Mouse (Mus musculus) liver, postnatal 0 days (tissue): Measurements from ENCODE around the gene Sox12. TPM values are rescaled to one million over a fixed set of nuclear protein-coding genes. Genes with fewer than 3 reads are reported as not detected.

Experiments
- ATAC-seq: fragments of 200-750 bp; cut with Nextera tagmentation; 2 replicates; pipeline ENCODE4 v1.8.0; 2017; ENCODE audit warnings: mild to moderate bottlenecking, moderate library complexity
- DNase-seq: peaks from one replicate; pipeline ENCODE4 v3.0.0-alpha.2; 2016
- H3K27ac ChIP-seq: fragments of 300-500 bp; sonication (generic); 2 replicates; pipeline ENCODE4 v1.5.1; 2014; ENCODE audit warnings: antibody characterized with exemption, moderate library complexity, mild to moderate bottlenecking, low read depth
- H3K27me3 ChIP-seq: fragments of 300-500 bp; sonication (generic); 2 replicates; pipeline ENCODE4 v1.6.1; 2014; ENCODE audit warnings: low read length, control low read depth, mixed read lengths; ENCODE audit not compliant: insufficient read depth
- H3K36me3 ChIP-seq: fragments of 300-500 bp; sonication (generic); replicated peaks from 2 replicates; pipeline ENCODE4 v1.6.1; 2014; ENCODE audit warnings: mild to moderate bottlenecking, control low read depth, low read length, moderate library complexity, mixed read lengths; ENCODE audit not compliant: insufficient read depth
- H3K4me1 ChIP-seq: fragments of 300-500 bp; sonication (generic); 2 replicates; pipeline ENCODE4 v1.6.1; 2014; ENCODE audit warnings: antibody characterized with exemption, mild to moderate bottlenecking, control low read depth; ENCODE audit not compliant: insufficient read depth
- H3K4me2 ChIP-seq: fragments of 300-500 bp; sonication (generic); 2 replicates; pipeline ENCODE4 v1.6.1; 2014; ENCODE audit warnings: low read depth, mild to moderate bottlenecking, low read length, moderate library complexity, mixed read lengths
- H3K4me3 ChIP-seq: fragments of 300-500 bp; sonication (generic); 2 replicates; pipeline ENCODE4 v1.5.1; 2014; ENCODE audit warnings: low read depth, low read length
- H3K9ac ChIP-seq: fragments of 300-500 bp; sonication (generic); replicated peaks from 2 replicates; pipeline ENCODE4 v1.6.1; 2014; ENCODE audit warnings: mild to moderate bottlenecking, moderate library complexity
- H3K9me3 ChIP-seq: fragments of 300-500 bp; sonication (generic); 2 replicates; pipeline ENCODE4 v1.6.1; 2016; ENCODE audit warnings: mild to moderate bottlenecking, control low read depth, low read length, mixed read lengths
- CTCF ChIP-seq: sonication (generic); IDR thresholded peaks from 2 replicates; pipeline ENCODE4 v1.5.1; 2016; ENCODE audit warnings: antibody characterized with exemption, low read depth
- EP300 ChIP-seq: IDR thresholded peaks from 2 replicates; pipeline ENCODE4 v1.6.1; 2016; ENCODE audit warnings: antibody characterized with exemption, low read depth, mild to moderate bottlenecking
- WGBS: fragments of 180-500 bp; shearing (Covaris S2); extraction: QIAGEN DNeasy Blood & Tissue Kit; methylation state at CpG from one replicate; pipeline ENCODE4 v1.1.7; 2014; ENCODE audit not compliant: insufficient replicate concordance; 5-methylcytosine and 5-hydroxymethylcytosine counted together
- polyA plus RNA-seq: library from polyadenylated mRNA; unstranded; fragments of >200 nt; fragmentation: Nextera tagmentation; extraction: Ambion mirVana; gene quantifications from 2 replicates; pipeline ENCODE4 v1.2.1, GENCODE M21; 2015

Gene Sox12
- polyA plus RNA-seq, 1 experiment from 2014 or later: 1.2 TPM

GRCm38 (mm10) chr2:152344361-152344760 lies 53.5 kb downstream of the Sox12 start:
- WGBS: 10% methylated on average over 10 of the region's 10 CpGs
- H3K4me3 ChIP-seq: peak overlapping the region; percentile 63
- TF ChIP-seq CTCF (no peak), EP300 (no peak)
- H3K9me3 ChIP-seq: no peaks in the 10 kb centered on the region
- H3K27me3 ChIP-seq: no peaks in the 10 kb centered on the region
- peak; percentile 16 for ATAC-seq
- peak overlapping the region; percentile 80 for H3K9ac ChIP-seq
- peaks cover 26% of the 10 kb centered on the region for H3K4me1 ChIP-seq
- H3K27ac ChIP-seq: peak overlapping the region; percentile 88
- peak overlapping the region; percentile 98 for H3K4me2 ChIP-seq
- H3K36me3 ChIP-seq: no peaks in the 10 kb centered on the region; the same call in 1 of the 2 replicates
- no peak for DNase-seq

Other genes with a start within 250 kb of the Sox12 start
- 40.5 and 43.1 TPM in 2 replicates for gene Csnk2a1, start 171.2 kb downstream of the Sox12 start, polyA plus RNA-seq
- gene Tbc1d20, start 104.2 kb downstream of the Sox12 start, polyA plus RNA-seq: 7.8 and 8.3 TPM in 2 replicates
- 30.2 and 31.0 TPM in 2 replicates for gene Rbck1, start 65.4 kb downstream of the Sox12 start, polyA plus RNA-seq
- gene Trib3, start 54.0 kb downstream of the Sox12 start, polyA plus RNA-seq: 4.1 and 5.5 TPM in 2 replicates
- not detected in 2 replicates for gene Nrsn2, start 21.4 kb downstream of the Sox12 start, polyA plus RNA-seq
- gene Zcchc3, start 17.0 kb upstream of the Sox12 start, polyA plus RNA-seq: 6.4 and 7.4 TPM in 2 replicates
- 0.13 and 0.42 TPM in 2 replicates for gene 6820408C15Rik, start 17.5 kb upstream of the Sox12 start, polyA plus RNA-seq
- gene Defb23, start 66.6 kb upstream of the Sox12 start, polyA plus RNA-seq: not detected in 2 replicates
- not detected in 2 replicates for gene Defb20, start 79.0 kb upstream of the Sox12 start, polyA plus RNA-seq
- gene Defb22, start 92.1 kb upstream of the Sox12 start, polyA plus RNA-seq: not detected in 2 replicates
- not detected in 2 replicates for gene Defb26, start 113.6 kb upstream of the Sox12 start, polyA plus RNA-seq
- gene Defb28, start 120.2 kb upstream of the Sox12 start, polyA plus RNA-seq: not detected in 2 replicates
- gene Defb29, start 142.0 kb upstream of the Sox12 start, polyA plus RNA-seq: not detected in 2 replicates
- gene Gm17416, start 171.3 kb upstream of the Sox12 start, polyA plus RNA-seq: not detected in 2 replicates
- not detected in 2 replicates for gene Defb21, start 174.7 kb upstream of the Sox12 start, polyA plus RNA-seq
- not detected in 2 replicates for gene Defb19, start 182.2 kb upstream of the Sox12 start, polyA plus RNA-seq
- not detected in 2 replicates for gene Defb45, start 201.3 kb upstream of the Sox12 start, polyA plus RNA-seq
- not detected in 2 replicates for gene Defb36, start 206.3 kb upstream of the Sox12 start, polyA plus RNA-seq
- 0.49 TPM in 1 of 2 replicates, not detected in the other for gene Defb25, start 225.0 kb upstream of the Sox12 start, polyA plus RNA-seq
- 0.81 and 1.6 TPM in 2 replicates for gene Rem1, start 228.9 kb upstream of the Sox12 start, polyA plus RNA-seq